Mouse (Mus musculus) naive thymus-derived CD4-positive, alpha-beta T cell, adult 2 months (primary cell): ENCODE results near the gene Cfap298.

Experiments used
- DNase-seq: peaks from one replicate; pipeline ENCODE4 v3.0.0-alpha.2; 2011; ENCODE audit warnings: low read depth

Gene Cfap298

DNA sequence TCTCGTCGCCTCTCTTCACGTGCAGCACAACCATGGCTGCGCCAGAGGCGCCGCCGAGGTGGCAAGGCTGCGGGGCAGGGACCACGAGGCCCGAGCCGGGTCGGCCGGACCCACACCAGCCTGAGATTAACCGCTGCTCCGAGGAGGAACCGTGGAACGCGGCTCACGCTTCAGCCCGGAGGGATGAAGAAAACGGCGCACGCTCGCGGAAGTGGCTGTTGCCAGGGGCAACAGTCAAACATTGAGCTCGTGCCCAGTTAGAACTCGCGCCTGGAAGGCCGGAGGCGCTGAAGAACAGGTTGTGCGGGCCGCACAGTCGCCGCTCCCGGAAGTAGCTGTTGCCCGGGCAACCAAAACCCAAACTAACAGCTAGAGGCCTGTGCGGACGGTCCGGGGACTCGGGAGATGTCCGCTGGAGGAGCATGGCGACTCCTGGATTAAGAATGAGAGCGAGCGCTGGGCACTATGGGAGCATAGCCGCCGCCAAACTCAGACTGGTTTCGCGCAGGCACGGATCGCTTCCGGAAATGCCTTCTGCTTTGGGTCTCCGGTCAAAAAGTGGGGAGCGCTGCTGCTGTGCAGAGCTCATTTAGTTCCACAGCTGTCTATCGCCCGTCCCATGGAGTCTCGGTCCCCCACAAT lies at the start of gene Cfap298:
Gene Cfap298, minus strand, starts transcription at position 428 of the 642 bp plus-strand sequence.
- peak; percentile 97 for DNase-seq

GRCm38 (mm10) chr16:90971004-90971403 lies 36.1 kb upstream of the Cfap298 start:
- no peak for DNase-seq

- no peak for DNase-seq
Observed at GRCm38 (mm10) chr16:90966241-90966640, 31.3 kb upstream of the Cfap298 start.

- no peak for DNase-seq
Observed at GRCm38 (mm10) chr16:90964302-90964701, 29.4 kb upstream of the Cfap298 start.

DNA sequence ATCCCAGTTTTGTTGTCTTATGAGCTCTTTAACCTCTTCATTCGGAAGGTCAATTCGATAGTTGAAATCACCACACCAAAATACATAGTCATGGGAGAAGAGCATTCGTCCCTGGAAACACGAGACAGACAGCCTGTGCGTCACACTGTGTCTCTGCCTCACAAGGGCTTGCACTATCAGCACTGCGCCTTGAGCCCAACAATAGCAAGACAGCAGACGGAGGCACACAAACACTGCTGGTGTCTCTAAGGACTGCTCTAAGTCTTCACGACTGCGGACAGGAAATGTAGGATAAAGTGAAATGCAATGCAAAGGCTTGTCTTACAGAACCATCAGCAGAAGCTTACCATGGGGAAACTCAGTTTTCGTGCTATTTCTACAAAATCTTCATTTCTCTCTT lies 29.0 kb upstream of the Cfap298 start:
- no peak for DNase-seq

GRCm38 (mm10) chr16:90963231-90963630 lies 28.3 kb upstream of the Cfap298 start:
- no peak for DNase-seq

DNA sequence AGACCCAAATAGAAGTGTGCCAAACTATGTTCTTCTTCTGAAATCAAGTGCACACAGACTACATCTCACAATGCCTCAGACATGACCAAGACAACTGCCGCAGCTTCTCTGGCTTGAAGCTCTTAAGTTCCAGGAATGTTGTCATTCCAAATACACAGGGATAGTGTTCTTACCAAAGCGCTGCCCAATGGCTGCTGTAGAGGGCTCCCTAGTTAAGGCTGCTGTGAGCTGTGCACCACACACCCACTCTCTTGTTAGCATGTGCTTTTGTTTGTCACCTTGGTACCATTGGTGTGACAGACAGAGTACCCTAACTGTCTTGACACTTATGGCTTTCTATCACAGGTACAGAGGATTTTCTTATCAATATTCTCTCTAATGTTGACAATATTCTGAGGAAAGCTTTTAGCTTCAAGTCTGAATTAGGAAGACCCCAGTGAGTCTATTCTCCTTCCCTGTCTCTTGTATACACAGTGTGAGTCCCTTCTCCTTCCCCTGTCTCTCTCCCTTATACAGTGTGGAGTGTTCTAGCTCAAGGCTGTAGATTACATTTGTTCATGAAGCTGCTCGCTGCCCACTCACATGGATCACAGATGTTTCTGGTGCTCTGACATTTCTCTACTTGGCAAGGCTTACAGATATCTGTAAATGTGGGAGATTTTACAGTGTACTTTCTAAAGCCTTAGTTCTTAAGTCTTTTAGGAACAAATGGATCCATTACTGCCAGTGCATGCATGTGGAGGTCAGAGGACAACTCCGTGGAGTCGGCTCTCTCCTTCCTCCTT lies 23.6 kb upstream of the Cfap298 start:
- DNase-seq: no peak

- DNase-seq: no peak
Observed at GRCm38 (mm10) chr16:90955494-90955893, 20.6 kb upstream of the Cfap298 start.

GRCm38 (mm10) chr16:90953770-90954169 lies 18.9 kb upstream of the Cfap298 start:
- peak; percentile 19 for DNase-seq

GRCm38 (mm10) chr16:90953147-90953546 lies 18.2 kb upstream of the Cfap298 start:
- DNase-seq: no peak

- no peak for DNase-seq
Observed at GRCm38 (mm10) chr16:90950354-90950963, 15.5 kb upstream of the Cfap298 start.

- no peak for DNase-seq
Observed at GRCm38 (mm10) chr16:90946977-90947376, 12.1 kb upstream of the Cfap298 start.

GRCm38 (mm10) chr16:90941246-90941645 lies 6.3 kb upstream of the Cfap298 start:
- no peak for DNase-seq

DNA sequence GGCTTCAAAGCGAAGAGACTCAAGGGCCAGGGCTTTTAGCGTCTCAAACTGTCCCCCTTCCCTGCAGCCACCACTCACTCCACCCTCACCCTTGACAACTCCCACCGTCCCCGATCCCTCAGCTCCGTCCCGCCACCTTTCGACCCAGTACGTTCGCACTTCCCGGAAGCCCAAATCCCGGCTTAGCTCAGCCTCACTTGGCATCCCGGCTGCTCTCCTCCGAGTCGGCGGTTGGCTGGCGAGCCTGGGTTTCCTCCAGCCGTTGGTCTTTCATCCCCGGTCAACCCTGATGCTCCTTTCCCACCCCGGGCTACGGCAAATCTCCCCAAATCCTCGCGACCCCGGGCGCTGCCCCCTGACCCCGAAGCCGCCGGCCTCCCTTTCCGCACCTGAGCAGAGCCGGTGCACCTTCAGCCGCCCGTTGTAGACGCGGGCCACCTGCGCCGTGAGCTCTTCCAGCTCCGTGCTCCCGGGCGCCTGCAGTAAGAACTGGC lies 674 bp downstream of the Cfap298 start:
- no peak for DNase-seq

GRCm38 (mm10) chr16:90933534-90934176 lies 1.3 kb downstream of the Cfap298 start:
- DNase-seq: no peak

DNA sequence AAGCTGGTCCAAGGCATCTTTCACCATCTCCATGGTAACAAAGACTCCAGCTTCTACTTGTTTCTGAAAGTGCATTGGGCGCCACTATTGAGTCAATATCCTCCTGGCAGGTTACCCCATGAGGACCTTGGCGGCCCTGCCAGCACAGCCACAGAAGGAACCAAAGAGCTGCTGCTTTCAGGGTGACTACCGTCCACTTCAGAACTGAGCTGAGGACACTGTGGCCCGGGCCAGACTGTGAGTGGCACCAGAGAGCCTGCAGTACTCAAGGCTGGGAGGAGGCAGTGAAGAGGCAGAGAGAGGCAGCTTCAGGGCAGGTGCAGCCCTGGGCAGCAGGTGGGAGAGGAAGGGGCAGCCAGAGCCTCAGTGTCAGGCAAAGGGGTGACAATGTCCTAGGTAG lies 7.5 kb downstream of the Cfap298 start:
- no peak for DNase-seq

- DNase-seq: peak; percentile 20
Observed at GRCm38 (mm10) chr16:90925461-90925860, 9.5 kb downstream of the Cfap298 start.

- no peak for DNase-seq
Observed at GRCm38 (mm10) chr16:90924606-90925370, 10.1 kb downstream of the Cfap298 start.

DNA sequence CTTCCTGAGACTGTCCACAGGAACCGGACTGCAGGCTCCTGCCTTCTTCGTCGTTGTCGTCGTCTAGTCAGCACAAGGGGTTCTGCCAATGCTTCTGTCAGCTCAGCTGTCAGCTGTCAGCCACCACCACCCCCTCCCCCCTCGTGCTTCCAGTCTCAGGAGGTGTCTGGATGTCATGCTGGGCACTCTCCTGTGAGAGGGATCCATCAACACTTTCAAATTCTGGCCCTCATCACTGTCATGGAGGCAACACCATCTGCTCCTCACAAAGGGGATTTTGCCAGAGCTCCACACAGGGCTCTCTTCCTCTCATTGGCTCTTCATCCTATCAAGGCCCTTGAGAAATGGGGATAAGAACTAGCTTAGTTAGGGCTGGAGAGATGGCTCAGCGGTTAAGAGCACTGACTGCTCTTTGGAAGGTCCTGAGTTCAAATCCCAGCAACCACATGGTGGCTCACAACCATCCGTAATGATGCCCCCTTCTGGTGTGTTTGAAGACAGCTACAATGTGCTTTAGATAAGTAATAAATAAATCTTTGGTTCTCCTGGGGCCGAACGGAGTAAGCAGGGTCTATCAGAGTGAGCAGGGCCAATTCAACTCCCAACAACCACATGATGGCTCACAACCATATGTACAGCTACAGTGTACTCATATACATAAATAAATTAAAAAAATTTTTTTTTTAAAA lies 13.3 kb downstream of the Cfap298 start:
- DNase-seq: no peak

- DNase-seq: no peak
Observed at GRCm38 (mm10) chr16:90917156-90917555, 17.8 kb downstream of the Cfap298 start.

GRCm38 (mm10) chr16:90916040-90916481 lies 18.9 kb downstream of the Cfap298 start:
- DNase-seq: no peak
